Mouse (Mus musculus): Measurements from ENCODE around the gene Fyn. TPM values are rescaled to one million over a fixed set of nuclear protein-coding genes. Genes with fewer than 3 reads are reported as not detected.
A peak's percentile ranks its signal among the peaks of the same experiment; 100 is the strongest.

The Fyn gene
- 18.0 and 18.7 TPM in 2 replicates for polyA plus RNA-seq (2016; fragmentation: Nextera tagmentation; extraction: Ambion mirVana)

DNA sequence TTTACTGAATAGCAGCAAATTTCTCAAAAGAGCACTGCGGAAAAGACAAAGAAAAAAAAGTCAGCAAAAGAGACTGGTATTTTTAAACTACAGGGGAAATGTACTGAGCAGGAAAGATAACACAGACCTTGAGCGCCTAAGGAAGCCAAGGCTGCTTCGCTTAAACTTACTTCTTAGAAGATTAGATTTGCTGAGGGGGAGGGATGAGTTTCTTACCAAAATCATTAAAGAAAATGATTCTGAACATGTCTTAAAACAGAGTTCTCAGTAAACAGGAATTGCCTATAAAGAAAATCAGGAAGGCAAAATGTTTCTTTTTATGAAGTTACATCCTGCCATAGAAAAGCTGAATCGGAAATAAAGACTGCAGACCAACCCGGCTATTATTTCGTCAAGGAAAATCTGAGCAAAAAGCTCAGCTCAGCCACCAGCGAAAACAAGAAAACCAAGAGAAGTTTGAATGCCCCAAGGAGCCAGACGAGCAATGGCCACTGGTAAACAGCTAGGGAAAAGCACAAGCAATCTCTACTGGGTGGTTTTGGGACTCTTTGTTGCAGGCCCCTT, at the start of gene Fyn:
Fyn (plus strand) TSS at position 284 of the 564 bp plus-strand sequence.
- peak within 1 kb of the TSS; percentile 85 for H3K27ac ChIP-seq (ENCODE audit: poor library complexity, severe bottlenecking)
- H3K27me3 ChIP-seq (replicated peaks): no peaks in the 10 kb centered on the region
- WGBS: 17% methylated on average over 8 of the region's 8 CpGs
- ATAC-seq (ENCODE audit: insufficient number of reproducible peaks, low FRiP score): no peak
- H3K36me3 ChIP-seq: no peaks in the 10 kb centered on the region
- H3K4me2 ChIP-seq: peak within 1 kb of the TSS; percentile 80
- H3K9ac ChIP-seq: peak within 1 kb of the TSS; percentile 92
- peaks cover 34% of the 10 kb centered on the region for H3K4me1 ChIP-seq (replicated peaks)
- H3K4me3 ChIP-seq: peak within 1 kb of the TSS; percentile 92
- H3K9me3 ChIP-seq (replicated peaks): no peaks in the 10 kb centered on the region

- H3K27ac ChIP-seq (ENCODE audit: poor library complexity, severe bottlenecking): no peak overlapping the region
- no peaks in the 10 kb centered on the region for H3K9me3 ChIP-seq (replicated peaks)
- peak overlapping the region; percentile 6; the same call in 1 of the 2 replicates for H3K4me2 ChIP-seq
- H3K4me1 ChIP-seq (replicated peaks): peaks cover 8% of the 10 kb centered on the region
- no peak overlapping the region for H3K4me3 ChIP-seq
- no peak overlapping the region for H3K9ac ChIP-seq
- WGBS: 55% methylated on average over 17 of the region's 17 CpGs
- no peaks in the 10 kb centered on the region for H3K27me3 ChIP-seq (replicated peaks)
- 0 out of 2 replicates have a peak, but pooled peaks have one; percentile 45 for ATAC-seq (ENCODE audit: insufficient number of reproducible peaks, low FRiP score)
- H3K36me3 ChIP-seq: no peaks in the 10 kb centered on the region
Measured at GRCm38 (mm10) chr10:39320798-39321622, 47.6 kb upstream of the Fyn start.

DNA sequence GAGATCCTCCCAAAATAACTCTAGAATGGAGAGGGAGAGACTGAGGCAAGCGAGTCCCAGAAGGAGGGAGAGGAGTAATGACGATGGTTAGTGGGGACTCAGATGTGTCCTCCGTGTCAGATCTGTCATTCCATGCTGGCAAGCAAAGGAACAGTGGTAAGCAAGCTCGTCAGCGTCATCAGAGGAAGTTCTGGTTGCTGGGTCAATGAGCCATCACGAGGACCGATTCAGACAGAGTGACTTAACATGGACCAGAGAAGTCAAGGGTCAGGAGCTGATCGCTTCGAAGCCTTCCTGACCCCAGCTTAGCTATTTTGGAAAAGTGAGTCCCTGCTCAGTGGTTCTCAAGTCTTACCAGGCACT, 47.1 kb upstream of the Fyn start:
- Histone ChIP-seq H3K27me3 (replicated peaks) (no peaks in the 10 kb centered on the region), H3K4me3 (no peak overlapping the region), H3K4me1 (replicated peaks) (peaks cover 8% of the 10 kb centered on the region), H3K9me3 (replicated peaks) (no peaks in the 10 kb centered on the region), H3K9ac (no peak overlapping the region), H3K36me3 (no peaks in the 10 kb centered on the region), H3K4me2 (peak overlapping the region; percentile 6; the same call in 1 of the 2 replicates), H3K27ac (ENCODE audit: poor library complexity, severe bottlenecking) (no peak overlapping the region)
- WGBS: 76% methylated on average over 9 of the region's 9 CpGs
- ATAC-seq (ENCODE audit: insufficient number of reproducible peaks, low FRiP score): no peak

DNA sequence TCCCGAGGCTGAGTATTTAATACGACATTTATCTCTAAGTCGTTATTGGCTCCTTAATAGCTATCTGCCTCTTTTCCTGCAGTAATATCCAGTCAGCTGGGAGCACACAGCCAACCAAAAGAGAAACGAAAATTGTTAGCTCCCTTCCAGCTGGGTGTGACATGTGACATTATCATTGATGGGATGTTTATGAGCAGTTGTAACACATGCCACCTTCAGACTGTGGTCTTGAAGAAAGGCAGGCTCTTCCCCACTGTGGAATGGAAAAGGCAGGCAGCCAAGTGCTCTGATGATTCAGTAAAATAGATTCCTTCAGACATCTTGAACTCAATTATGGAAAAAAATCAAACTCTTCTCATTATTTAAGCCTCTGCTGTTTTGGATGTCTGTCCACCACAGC, 46.5 kb upstream of the Fyn start:
- Histone ChIP-seq H3K36me3 (no peaks in the 10 kb centered on the region), H3K4me2 (no peak overlapping the region), H3K4me3 (no peak overlapping the region), H3K27me3 (replicated peaks) (no peaks in the 10 kb centered on the region), H3K4me1 (replicated peaks) (peaks cover 8% of the 10 kb centered on the region), H3K9me3 (replicated peaks) (no peaks in the 10 kb centered on the region), H3K27ac (ENCODE audit: poor library complexity, severe bottlenecking) (0 out of 2 replicates have a peak overlapping the region, but pooled peaks have one; percentile 18), H3K9ac (no peak overlapping the region)
- WGBS: 65% methylated on average over 4 of the region's 4 CpGs
- no peak for ATAC-seq (ENCODE audit: insufficient number of reproducible peaks, low FRiP score)

GRCm38 (mm10) chr10:39324291-39324690, 44.4 kb upstream of the Fyn start:
- no peak for ATAC-seq (ENCODE audit: insufficient number of reproducible peaks, low FRiP score)
- Histone ChIP-seq H3K36me3 (no peaks in the 10 kb centered on the region), H3K9ac (no peak overlapping the region), H3K9me3 (replicated peaks) (no peaks in the 10 kb centered on the region), H3K4me1 (replicated peaks) (peaks cover 8% of the 10 kb centered on the region), H3K27me3 (replicated peaks) (no peaks in the 10 kb centered on the region), H3K4me2 (no peak overlapping the region), H3K4me3 (no peak overlapping the region), H3K27ac (ENCODE audit: poor library complexity, severe bottlenecking) (no peak overlapping the region)
- whole genome bisulfite sequencing: 85% methylated on average over 2 of the region's 2 CpGs

- Histone ChIP-seq H3K4me2 (no peak overlapping the region), H3K36me3 (no peaks in the 10 kb centered on the region), H3K4me3 (no peak overlapping the region), H3K9ac (no peak overlapping the region), H3K9me3 (replicated peaks) (peaks cover 8% of the 10 kb centered on the region), H3K27ac (ENCODE audit: poor library complexity, severe bottlenecking) (no peak overlapping the region), H3K27me3 (replicated peaks) (no peaks in the 10 kb centered on the region), H3K4me1 (replicated peaks) (no peaks in the 10 kb centered on the region)
- WGBS: 82% methylated on average over 2 of the region's 2 CpGs
- ATAC-seq (ENCODE audit: insufficient number of reproducible peaks, low FRiP score): no peak
Measured at GRCm38 (mm10) chr10:39328661-39329060, 40.0 kb upstream of the Fyn start.

GRCm38 (mm10) chr10:39334320-39334719, 34.3 kb upstream of the Fyn start:
- Histone ChIP-seq H3K27me3 (replicated peaks) (no peaks in the 10 kb centered on the region), H3K4me1 (replicated peaks) (peaks cover 4% of the 10 kb centered on the region), H3K9me3 (replicated peaks) (peaks cover 8% of the 10 kb centered on the region), H3K4me3 (no peak overlapping the region), H3K9ac (no peak overlapping the region), H3K36me3 (no peaks in the 10 kb centered on the region), H3K27ac (ENCODE audit: poor library complexity, severe bottlenecking) (no peak overlapping the region), H3K4me2 (no peak overlapping the region)
- ATAC-seq (ENCODE audit: insufficient number of reproducible peaks, low FRiP score): no peak
- 18% methylated on average over 3 of the region's 3 CpGs for WGBS

- ATAC-seq (ENCODE audit: insufficient number of reproducible peaks, low FRiP score): no peak
- Histone ChIP-seq H3K36me3 (no peaks in the 10 kb centered on the region), H3K9me3 (replicated peaks) (peaks cover 8% of the 10 kb centered on the region)
Measured at GRCm38 (mm10) chr10:39335880-39336279, 32.8 kb upstream of the Fyn start.

GRCm38 (mm10) chr10:39339189-39339968, 29.3 kb upstream of the Fyn start:
- ATAC-seq (ENCODE audit: insufficient number of reproducible peaks, low FRiP score): no peak
- Histone ChIP-seq H3K4me1 (replicated peaks) (peaks cover 2% of the 10 kb centered on the region), H3K27ac (ENCODE audit: poor library complexity, severe bottlenecking) (no peak overlapping the region), H3K9me3 (replicated peaks) (no peaks in the 10 kb centered on the region), H3K4me3 (no peak overlapping the region), H3K4me2 (no peak overlapping the region), H3K9ac (no peak overlapping the region), H3K36me3 (no peaks in the 10 kb centered on the region), H3K27me3 (replicated peaks) (no peaks in the 10 kb centered on the region)
- 43% methylated on average over 2 of the region's 2 CpGs for WGBS

More at GRCm38 (mm10) chr10:39335880-39336279, 32.8 kb upstream of the Fyn start:
- Histone ChIP-seq H3K27ac (ENCODE audit: poor library complexity, severe bottlenecking) (no peak overlapping the region), H3K4me3 (no peak overlapping the region), H3K27me3 (replicated peaks) (no peaks in the 10 kb centered on the region), H3K4me2 (no peak overlapping the region), H3K4me1 (replicated peaks) (peaks cover 4% of the 10 kb centered on the region), H3K9ac (no peak overlapping the region)

DNA sequence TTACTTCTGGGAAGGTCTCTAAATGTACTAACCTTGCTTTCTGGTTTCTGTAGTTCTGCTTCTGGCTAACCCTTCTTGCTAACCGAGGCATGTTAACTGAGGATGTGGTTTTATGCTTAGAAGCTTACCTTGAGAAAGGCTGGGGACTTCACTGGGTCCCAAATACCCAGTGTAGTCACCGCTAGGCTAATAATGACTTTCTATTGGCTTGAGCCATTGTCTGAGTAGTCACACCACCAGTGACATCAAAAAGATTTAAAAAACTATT, 28.8 kb upstream of the Fyn start:
- WGBS: 84% methylated on average over 2 of the region's 2 CpGs
- Histone ChIP-seq H3K9ac (no peak overlapping the region), H3K27me3 (replicated peaks) (no peaks in the 10 kb centered on the region), H3K4me1 (replicated peaks) (no peaks in the 10 kb centered on the region), H3K4me2 (no peak overlapping the region), H3K9me3 (replicated peaks) (no peaks in the 10 kb centered on the region), H3K4me3 (no peak overlapping the region), H3K27ac (ENCODE audit: poor library complexity, severe bottlenecking) (no peak overlapping the region), H3K36me3 (no peaks in the 10 kb centered on the region)
- ATAC-seq (ENCODE audit: insufficient number of reproducible peaks, low FRiP score): no peak

DNA sequence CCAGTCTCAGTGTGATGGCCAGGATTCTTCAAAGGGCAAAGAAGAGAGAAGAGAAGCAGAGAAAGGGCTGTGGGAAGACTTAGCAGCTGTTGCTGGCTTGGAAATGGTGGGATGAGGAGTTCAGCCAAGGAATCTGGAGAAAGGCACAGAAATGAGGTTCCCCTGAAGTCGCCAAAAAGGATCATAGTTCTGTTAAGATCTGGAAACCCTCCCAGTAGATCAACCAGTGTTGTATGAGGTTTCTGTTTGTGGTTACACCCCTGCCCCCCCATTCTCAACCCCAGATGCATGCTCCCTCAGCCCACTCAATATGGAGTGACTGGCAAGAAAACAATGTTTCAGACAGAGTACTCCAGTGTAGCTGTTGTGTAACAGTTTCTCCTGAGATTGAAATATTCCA, 25.1 kb upstream of the Fyn start:
- H3K4me3 ChIP-seq: no peak overlapping the region
- no peaks in the 10 kb centered on the region for H3K27me3 ChIP-seq (replicated peaks)
- H3K27ac ChIP-seq (ENCODE audit: poor library complexity, severe bottlenecking): no peak overlapping the region
- no peaks in the 10 kb centered on the region for H3K36me3 ChIP-seq
- H3K9ac ChIP-seq: no peak overlapping the region
- H3K4me2 ChIP-seq: no peak overlapping the region
- 81% methylated on average over 1 of the region's 1 CpGs for WGBS
- no peaks in the 10 kb centered on the region for H3K9me3 ChIP-seq (replicated peaks)
- peaks cover 3% of the 10 kb centered on the region; the same call in 1 of the 2 replicates for H3K4me1 ChIP-seq (replicated peaks)
- ATAC-seq (ENCODE audit: insufficient number of reproducible peaks, low FRiP score): no peak
